Mouse (Mus musculus) CH12.LX (cell line): ENCODE data around the gene Adgrl3. TPM values are rescaled to one million over a fixed set of nuclear protein-coding genes. Genes with fewer than 3 reads are reported as not detected.

Experiments
- DNase-seq: peaks from one replicate; pipeline ENCODE4 v3.0.0-alpha.2; 2013; ENCODE audit errors: extremely low read depth
- H3K27ac ChIP-seq: 2 replicates; pipeline ENCODE4 v1.5.1; 2012; ENCODE audit warnings: low read depth, mild to moderate bottlenecking, control low read depth, moderate library complexity; ENCODE audit not compliant: insufficient read depth
- H3K27me3 ChIP-seq: replicated peaks from 2 replicates; pipeline ENCODE3; 2012; ENCODE audit warnings: inconsistent platforms
- H3K36me3 ChIP-seq, 2 experiments: replicated peaks in 1 of 2; 2 replicates each; pipeline versions ENCODE3 to v1.6.1; 2012; ENCODE audit warnings: inconsistent platforms in 1 of 2, low read length in 1 of 2, mild to moderate bottlenecking in 1 of 2, mixed read lengths in 1 of 2, moderate library complexity in 1 of 2; ENCODE audit not compliant: control insufficient read depth in 1 of 2, insufficient read depth in 1 of 2
- H3K4me1 ChIP-seq, 2 experiments: 2 replicates each; pipeline ENCODE4 v1.6.1; 2012; ENCODE audit warnings: inconsistent platforms in 1 of 2, moderate library complexity in 1 of 2; ENCODE audit not compliant: insufficient read depth in 2 of 2, control insufficient read depth in 1 of 2
- H3K4me2 ChIP-seq: 2 replicates; pipeline ENCODE4 v1.6.1; 2012; ENCODE audit warnings: low read depth, mild to moderate bottlenecking, control low read depth; ENCODE audit not compliant: poor library complexity, insufficient read depth, severe bottlenecking
- H3K4me3 ChIP-seq, 3 experiments: fragments of 150-350 bp in 1 of 3; sonication (generic) in 1 of 3; replicated peaks in 1 of 3; 2 replicates each; pipeline versions ENCODE3 to v1.5.1; 2011 to 2012; ENCODE audit warnings: low read depth in 2 of 3, low read length in 2 of 3, mild to moderate bottlenecking in 2 of 3, moderate library complexity in 2 of 3, control low read depth in 1 of 3, improper control_type of control experiment in 1 of 3, inconsistent platforms in 1 of 3, mixed read lengths in 1 of 3; ENCODE audit not compliant: poor library complexity in 1 of 3
- H3K79me2 ChIP-seq: replicated peaks from 2 replicates; pipeline ENCODE4 v1.6.1; 2012; ENCODE audit warnings: mild to moderate bottlenecking, moderate library complexity; ENCODE audit not compliant: control insufficient read depth, poor library complexity, insufficient read depth, severe bottlenecking; ENCODE audit errors: extremely low read depth
- H3K9ac ChIP-seq: 2 replicates; pipeline ENCODE4 v1.6.1; 2012; ENCODE audit warnings: low read depth, mild to moderate bottlenecking, control low read depth, moderate library complexity; ENCODE audit not compliant: insufficient read depth
- H3K9me3 ChIP-seq: replicated peaks from 2 replicates; pipeline ENCODE3; 2012; ENCODE audit warnings: low read length, inconsistent platforms, mixed read lengths
- BHLHE40 ChIP-seq: IDR thresholded peaks from 2 replicates; pipeline ENCODE4 v1.6.1; 2011; ENCODE audit warnings: mild to moderate bottlenecking, low read depth, low read length, improper control_type of control experiment
- CHD1 ChIP-seq: IDR thresholded peaks from 2 replicates; pipeline ENCODE4 v1.6.1; 2012; ENCODE audit warnings: low read depth, low read length, improper control_type of control experiment, inconsistent platforms
- GABPA ChIP-seq: IDR thresholded peaks from 2 replicates; pipeline ENCODE4 v1.6.1; 2012; ENCODE audit warnings: low read depth, low read length, improper control_type of control experiment, inconsistent platforms; ENCODE audit not compliant: insufficient replicate concordance
- IRF4 ChIP-seq: IDR thresholded peaks from 2 replicates; pipeline ENCODE4 v1.6.1; 2014; ENCODE audit warnings: low read depth, mild to moderate bottlenecking, inconsistent platforms, low read length, improper control_type of control experiment
- JUND ChIP-seq: conservative IDR thresholded peaks from 2 replicates; pipeline ENCODE4 v1.6.1; 2011; ENCODE audit warnings: low read depth, low read length, improper control_type of control experiment
- KAT2A ChIP-seq: IDR thresholded peaks from 2 replicates; pipeline ENCODE4 v1.6.1; 2012; ENCODE audit warnings: low read length, improper control_type of control experiment, inconsistent platforms; ENCODE audit not compliant: insufficient replicate concordance
- MAZ ChIP-seq: IDR thresholded peaks from 2 replicates; pipeline ENCODE4 v1.6.1; 2012; ENCODE audit warnings: low read depth, mild to moderate bottlenecking, inconsistent platforms, low read length, improper control_type of control experiment, moderate library complexity
- MEF2A ChIP-seq: IDR thresholded peaks from 2 replicates; pipeline ENCODE4 v1.6.1; 2014; ENCODE audit warnings: low read depth, mild to moderate bottlenecking, inconsistent platforms, low read length, improper control_type of control experiment, borderline replicate concordance
- MXI1 ChIP-seq: IDR thresholded peaks from 2 replicates; pipeline ENCODE4 v1.6.1; 2011; ENCODE audit warnings: mild to moderate bottlenecking, low read depth, low read length, improper control_type of control experiment
- MYC ChIP-seq: IDR thresholded peaks from 2 replicates; pipeline ENCODE4 v1.6.1; 2011; ENCODE audit warnings: low read depth, mild to moderate bottlenecking, improper control_type of control experiment, low read length
- PAX5 ChIP-seq: IDR thresholded peaks from 2 replicates; pipeline ENCODE4 v1.6.1; 2012; ENCODE audit warnings: low read length, inconsistent platforms, mixed read lengths
- POLR2A ChIP-seq: IDR thresholded peaks from 2 replicates; pipeline ENCODE4 v1.6.1; 2011; ENCODE audit warnings: low read depth, mild to moderate bottlenecking, improper control_type of control experiment, low read length
- RAD21 ChIP-seq: IDR thresholded peaks from 2 replicates; pipeline ENCODE4 v1.6.1; 2011; ENCODE audit warnings: low read depth, mild to moderate bottlenecking, low read length, improper control_type of control experiment, moderate library complexity
- SIN3A ChIP-seq: IDR thresholded peaks from 2 replicates; pipeline ENCODE4 v1.6.1; 2012; ENCODE audit warnings: low read length, improper control_type of control experiment, inconsistent platforms
- UBTF ChIP-seq: IDR thresholded peaks from 2 replicates; pipeline ENCODE4 v1.6.1; 2012; ENCODE audit warnings: low read depth, mild to moderate bottlenecking, inconsistent platforms, low read length, improper control_type of control experiment, moderate library complexity
- USF1 ChIP-seq: IDR thresholded peaks from 2 replicates; pipeline ENCODE4 v1.6.1; 2014; ENCODE audit warnings: low read depth, mild to moderate bottlenecking, inconsistent platforms, low read length, improper control_type of control experiment
- ZC3H11A ChIP-seq: IDR thresholded peaks from 2 replicates; pipeline ENCODE4 v1.6.1; 2012; ENCODE audit warnings: low read depth, mild to moderate bottlenecking, inconsistent platforms, low read length, improper control_type of control experiment
- ZNF384 ChIP-seq: IDR thresholded peaks from 2 replicates; pipeline ENCODE4 v1.6.1; 2012; ENCODE audit warnings: low read depth, low read length, improper control_type of control experiment, inconsistent platforms
- dilution Hi-C: fragments of 300-500 bp; cut with MboI; formaldehyde crosslinking; loops from 2 replicates; pipeline ENCODE4 v1.14.3; 2020; ENCODE audit warnings: low sequenced_read_pairs; ENCODE audit not compliant: extremely low pct_unique_long_range_greater_than_20kb, extremely low pct_ligation_motif_present
- in situ Hi-C: fragments of 300-500 bp; cut with MboI; formaldehyde crosslinking; loops from 3 replicates; pipeline ENCODE4 v1.14.3; 2019; ENCODE audit warnings: low sequenced_read_pairs, low pct_ligation_motif_present, low pct_unique_long_range_greater_than_20kb, mixed read lengths
- polyA plus RNA-seq: library from polyadenylated mRNA; unstranded; fragments of >175 nt; gene quantifications from 2 replicates; pipeline ENCODE4 v1.2.1, GENCODE M21; 2012; ENCODE audit warnings: low read depth; ENCODE audit not compliant: insufficient read length
- total RNA-seq, 2 experiments: library from RNA; depleted of rRNA; stranded (reverse); fragments of 300-350 nt in 1 of 2; fragments of >200 nt in 1 of 2; gene quantifications; 2 replicates each; pipeline ENCODE4 v1.2.3; 2012 to 2014

Gene Adgrl3
- total and polyA plus RNA-seq, 3 experiments = 0.13 TPM; not detected in 2

DNA sequence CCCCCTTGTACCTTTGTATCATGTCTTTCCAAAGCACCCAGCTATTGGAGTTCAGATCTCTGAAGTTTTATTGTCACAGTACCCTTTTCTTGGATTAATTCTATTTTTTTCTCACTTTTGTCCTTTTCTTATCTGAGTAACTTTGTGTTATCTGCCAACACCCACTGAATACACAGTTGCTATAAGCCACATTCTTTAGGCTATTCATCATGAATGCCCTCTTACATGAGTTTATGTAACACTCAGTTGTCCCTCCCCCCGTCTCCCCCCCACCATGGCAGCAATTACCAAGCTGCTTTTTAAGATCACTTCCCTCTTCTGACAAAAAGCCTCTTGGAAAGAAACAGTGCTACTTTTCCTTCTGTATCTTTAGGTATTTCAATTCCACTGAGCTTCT, 655.0 kb downstream of the Adgrl3 start:
- Histone ChIP-seq H3K4me2 (no peak overlapping the region), H3K4me3 (no peak overlapping the region), H3K79me2 (no peaks in the 10 kb centered on the region), H3K27ac (no peak overlapping the region), H3K4me1 (no peaks in the 10 kb centered on the region), H3K9me3 (no peaks in the 10 kb centered on the region), H3K27me3 (no peaks in the 10 kb centered on the region), H3K36me3 (no peaks in the 10 kb centered on the region), H3K9ac (no peak overlapping the region)
- dilution Hi-C loops = no loop called here
- no peak for DNase-seq
- TF ChIP-seq MEF2A (no peak), SIN3A (no peak), UBTF (no peak), BHLHE40 (no peak), IRF4 (no peak), ZNF384 (no peak), JUND (no peak), MAZ (no peak), MXI1 (no peak), GABPA (no peak), USF1 (no peak), PAX5 (no peak), ZC3H11A (no peak), KAT2A (no peak), MYC (no peak), POLR2A (no peak)
- in situ Hi-C loops = no loop called here

DNA sequence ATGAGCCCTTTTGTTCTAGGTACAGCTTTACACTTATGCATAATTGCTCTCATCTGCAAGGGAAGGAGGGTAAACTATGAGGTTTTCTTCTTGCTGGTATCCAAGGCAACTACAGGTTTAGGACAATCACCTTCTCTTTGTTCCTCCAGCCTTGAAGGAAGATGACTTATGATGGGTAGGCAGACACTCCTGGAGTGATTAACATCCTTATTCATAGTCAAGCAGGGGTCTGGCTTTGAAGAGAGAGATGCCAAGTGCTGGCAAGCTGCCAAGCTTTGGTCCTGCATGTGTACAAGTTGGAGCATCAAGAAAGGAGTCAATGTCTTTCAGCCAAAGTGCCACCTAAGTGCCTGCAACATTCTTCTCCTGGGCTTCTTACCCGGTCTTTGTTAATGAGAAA, 657.0 kb downstream of the Adgrl3 start:
- H3K4me2 ChIP-seq = no peak overlapping the region
- H3K9ac ChIP-seq = no peak overlapping the region
- H3K36me3 ChIP-seq = no peaks in the 10 kb centered on the region
- TF ChIP-seq RAD21 (no peak), CHD1 (no peak)
- in situ Hi-C loops = no loop called here
- no peak for DNase-seq
- no peak overlapping the region for H3K27ac ChIP-seq
- H3K4me3 ChIP-seq = no peak overlapping the region
- no peaks in the 10 kb centered on the region for H3K4me1 ChIP-seq
- H3K9me3 ChIP-seq = no peaks in the 10 kb centered on the region
- no peaks in the 10 kb centered on the region for H3K79me2 ChIP-seq
- dilution Hi-C loops = no loop called here
- no peaks in the 10 kb centered on the region for H3K27me3 ChIP-seq
